Mouse (Mus musculus): Measurements from ENCODE around the gene Tlk2. TPM values are rescaled to one million over a fixed set of nuclear protein-coding genes. Genes with fewer than 3 reads are reported as not detected.

Gene Tlk2
- 10 to 100 TPM in 1 of 2 experiments, 1 to 10 TPM in 1; 1.5 to 18.5 TPM for polyA plus RNA-seq (2012; fragmentation: generic; extraction: Trizol)

DNA sequence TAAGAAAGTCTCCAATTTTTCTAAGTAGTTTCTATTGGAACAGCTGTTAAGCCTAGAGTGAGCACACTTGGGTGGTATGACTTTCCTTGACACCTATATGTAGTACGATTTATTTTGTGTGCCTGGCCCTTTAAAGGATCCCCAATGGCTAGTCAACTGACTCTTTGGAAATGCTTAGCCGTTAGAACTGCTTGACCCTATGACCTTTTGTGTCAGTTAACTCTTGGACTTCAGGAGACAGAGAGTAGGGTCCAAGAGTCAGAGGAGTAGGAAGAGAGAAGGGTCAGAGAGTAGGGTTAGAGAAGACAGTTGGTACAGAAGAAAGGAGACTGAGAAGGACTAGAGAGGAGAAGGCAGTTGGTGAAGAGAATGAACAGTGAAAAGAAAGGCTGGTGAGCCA, at the start of gene Tlk2:
Gene Tlk2 (plus strand): TSS at position 292 of the 400 bp plus-strand sequence.

GRCm38 (mm10) chr11:105146593-105146992, 32.0 kb upstream of the Tlk2 start, which contains the start of gene Gm10842:
TSS of gene Gm10842 (plus strand) at chr11:105146893.

GRCm38 (mm10) chr11:105292124-105293071, 113.8 kb downstream of the Tlk2 start, which contains the start of gene Mrc2:
TSS of gene Mrc2 (plus strand) at chr11:105292643.

Other genes starting within 250 kb of the Tlk2 start
- gene Efcab3, start 115.2 kb upstream of the Tlk2 start, polyA plus RNA-seq (2012; fragmentation: generic; extraction: Trizol): not detected
- 10 to 100 TPM in 1 of 2 experiments, 1 to 10 TPM in 1; 9.1 to 26.4 TPM for gene Mettl2, start 52.4 kb upstream of the Tlk2 start, polyA plus RNA-seq (2012; fragmentation: generic; extraction: Trizol)
- not detected for gene Gm10842, start 31.9 kb upstream of the Tlk2 start, polyA plus RNA-seq (2012; fragmentation: generic; extraction: Trizol)
- gene Mrc2, start 113.8 kb downstream of the Tlk2 start, polyA plus RNA-seq (2012; fragmentation: generic; extraction: Trizol): 100 to 1,000 TPM in 1 of 2 experiments, 10 to 100 TPM in 1; 26.6 to 259 TPM